Mouse (Mus musculus): Measurements from ENCODE around the gene Lrrc29. TPM values are rescaled to one million over a fixed set of nuclear protein-coding genes. Genes with fewer than 3 reads are reported as not detected.

The Lrrc29 gene
- polyA plus RNA-seq, 1 experiment from 2014 or later: 0.83 TPM

DNA sequence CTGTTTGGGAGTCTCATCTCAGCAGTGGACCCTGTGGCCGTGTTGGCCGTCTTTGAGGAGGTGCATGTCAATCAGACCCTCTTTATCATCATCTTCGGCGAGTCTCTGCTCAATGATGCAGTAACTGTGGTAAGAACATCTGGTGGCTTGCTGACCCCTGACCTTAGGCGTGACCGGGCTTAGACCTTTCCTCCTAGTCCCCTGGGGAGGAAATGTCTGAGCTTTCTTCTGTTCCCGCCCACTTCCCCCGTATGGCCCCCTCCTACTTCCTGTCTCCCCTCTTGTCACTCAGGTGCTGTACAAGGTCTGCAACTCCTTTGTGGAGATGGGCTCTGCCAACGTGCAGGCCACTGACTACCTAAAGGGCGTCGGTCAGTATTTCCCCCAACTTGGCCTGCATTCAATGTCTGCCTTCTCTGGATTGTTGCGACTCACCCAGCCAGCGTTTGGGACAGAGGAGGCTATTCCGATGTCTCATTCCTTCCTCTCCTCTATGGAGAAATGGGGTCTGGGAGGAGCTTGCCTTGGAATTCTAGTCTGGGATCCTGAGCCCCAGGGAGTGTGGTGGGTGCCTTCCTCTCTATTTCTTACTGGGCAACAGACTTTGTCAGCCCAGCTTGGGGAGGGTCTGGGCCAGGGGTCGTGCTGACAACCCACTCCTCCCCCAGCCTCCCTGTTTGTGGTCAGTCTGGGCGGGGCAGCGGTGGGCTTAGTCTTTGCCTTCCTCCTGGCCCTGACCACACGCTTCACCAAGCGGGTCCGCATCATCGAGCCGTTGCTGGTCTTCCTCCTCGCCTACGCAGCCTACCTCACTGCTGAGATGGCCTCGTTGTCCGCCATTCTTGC is 29.3 kb upstream of the Lrrc29 start:
- in situ Hi-C loops (cut with MboI; ENCODE audit: low pct_unique_long_range_greater_than_20kb): no loop called here
- no peak for TF ChIP-seq CTCF (IDR thresholded peaks at IDR 0.05)
- CTCF ChIA-PET: interaction anchor here (1.3 kb wide), 1 partner anchor 18 kb away, joined by 3 read pairs; the partner anchor contains the start of gene Plekhg4
- no peaks in the 10 kb centered on the region for H3K27me3 ChIP-seq
- POLR2A ChIA-PET: no interaction called here
- ATAC-seq (no peak), DNase-seq (ENCODE audit: low read depth, low spot score) (no peak)

DNA sequence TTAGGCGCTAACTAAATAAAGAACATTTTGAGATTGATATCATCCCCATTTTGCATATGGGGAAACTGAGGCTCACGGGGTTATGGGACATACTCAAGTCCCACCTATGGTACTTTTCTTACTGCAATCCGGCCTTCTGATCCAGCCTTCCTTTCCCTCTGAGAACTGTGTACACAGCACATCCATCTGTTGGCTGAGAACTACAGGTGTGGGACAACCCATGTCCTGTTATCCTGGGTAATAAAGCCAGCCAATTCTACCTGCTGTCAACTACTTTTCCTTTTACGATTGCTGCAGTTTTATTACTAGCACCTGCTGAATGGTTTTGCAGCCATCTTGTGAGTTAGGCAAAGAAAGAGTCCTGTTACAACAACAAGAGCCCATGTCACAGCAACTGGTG is 28.5 kb upstream of the Lrrc29 start:
- no peak for ATAC-seq
- CTCF ChIA-PET: interaction anchor here (1.3 kb wide), 2 partner anchors 19 to 30 kb away, joined by 3 read pairs; partner anchors contain the start of gene Plekhg4
- in situ Hi-C loops (cut with MboI; ENCODE audit: low pct_unique_long_range_greater_than_20kb): no loop called here
- POLR2A ChIA-PET: no interaction called here
- no peak for TF ChIP-seq CTCF (IDR thresholded peaks at IDR 0.05)
- DNase-seq (ENCODE audit: low read depth, low spot score): no peak
- H3K27me3 ChIP-seq: no peaks in the 10 kb centered on the region

DNA sequence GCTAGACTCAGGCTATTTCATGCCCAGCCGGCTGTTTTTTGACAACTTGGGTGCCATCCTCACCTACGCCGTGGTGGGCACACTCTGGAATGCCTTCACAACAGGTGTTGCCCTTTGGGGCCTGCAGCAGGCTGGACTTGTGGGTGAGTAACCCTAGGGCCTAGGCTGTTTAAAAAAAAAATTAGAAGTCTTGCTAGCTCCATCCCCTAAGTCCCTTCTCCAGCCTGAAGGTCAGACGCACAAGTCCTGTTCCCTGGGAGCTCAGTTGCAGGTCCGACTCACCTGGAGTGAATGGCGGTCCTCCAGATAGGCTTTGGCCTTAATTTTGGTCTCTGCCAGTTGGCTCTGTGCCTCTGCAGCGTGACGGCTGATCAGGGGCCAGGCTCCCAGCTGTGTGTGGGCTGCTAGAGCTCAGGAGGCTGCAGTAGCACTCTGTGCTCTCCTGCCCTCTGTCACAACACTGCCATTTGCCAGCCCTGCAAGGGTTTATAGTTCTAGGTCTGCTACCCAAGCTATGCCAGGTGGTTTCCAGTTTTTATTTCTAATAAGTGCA is 27.6 kb upstream of the Lrrc29 start:
- ChIA-PET POLR2A (no interaction called here), CTCF (interaction anchor here (1.3 kb wide), 1 partner anchor 31 kb away, joined by 3 read pairs; no protein-coding TSS in a partner anchor)
- TF ChIP-seq CTCF (IDR thresholded peaks at IDR 0.05): no peak
- DNase-seq (ENCODE audit: low read depth, low spot score): no peak
- no peak for ATAC-seq
- in situ Hi-C loops (cut with MboI; ENCODE audit: low pct_unique_long_range_greater_than_20kb): no loop called here
- no peaks in the 10 kb centered on the region for H3K27me3 ChIP-seq

DNA sequence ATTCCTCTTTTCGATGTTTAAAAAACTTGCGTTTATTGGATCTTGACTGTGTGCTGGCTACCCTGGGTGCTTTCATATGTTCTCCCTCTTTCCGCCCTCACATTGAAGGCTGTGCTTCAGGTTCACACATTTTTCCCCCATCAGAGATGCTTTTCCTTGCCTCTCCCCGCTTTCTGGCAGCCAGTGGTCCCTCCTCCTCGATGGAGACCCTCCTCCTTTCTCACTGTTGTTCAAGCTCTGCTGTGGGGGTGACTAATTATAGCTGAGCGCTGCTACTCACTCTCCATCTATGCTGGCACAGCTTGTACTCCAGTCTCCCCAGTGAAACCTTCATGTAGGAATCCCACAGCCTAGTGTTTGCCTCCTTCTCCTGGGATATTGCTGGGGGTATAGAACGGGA is 24.1 kb upstream of the Lrrc29 start:
- CTCF ChIA-PET: interaction anchor here (1.1 to 1.7 kb wide), 3 partner anchors 10 to 189 kb away, joined by 3 to 9 read pairs (median 4); no protein-coding TSS in a partner anchor
- no peak for DNase-seq (ENCODE audit: low read depth, low spot score)
- H3K27me3 ChIP-seq: no peaks in the 10 kb centered on the region
- POLR2A ChIA-PET: interaction anchor here (0.6 to 1.0 kb wide), 4 partner anchors 12 to 193 kb away, joined by 3 to 4 read pairs (median 4); no protein-coding TSS in a partner anchor
- no peak for ATAC-seq
- in situ Hi-C loops (cut with MboI; ENCODE audit: low pct_unique_long_range_greater_than_20kb): no loop called here
- TF ChIP-seq CTCF (IDR thresholded peaks at IDR 0.05): no peak

DNA sequence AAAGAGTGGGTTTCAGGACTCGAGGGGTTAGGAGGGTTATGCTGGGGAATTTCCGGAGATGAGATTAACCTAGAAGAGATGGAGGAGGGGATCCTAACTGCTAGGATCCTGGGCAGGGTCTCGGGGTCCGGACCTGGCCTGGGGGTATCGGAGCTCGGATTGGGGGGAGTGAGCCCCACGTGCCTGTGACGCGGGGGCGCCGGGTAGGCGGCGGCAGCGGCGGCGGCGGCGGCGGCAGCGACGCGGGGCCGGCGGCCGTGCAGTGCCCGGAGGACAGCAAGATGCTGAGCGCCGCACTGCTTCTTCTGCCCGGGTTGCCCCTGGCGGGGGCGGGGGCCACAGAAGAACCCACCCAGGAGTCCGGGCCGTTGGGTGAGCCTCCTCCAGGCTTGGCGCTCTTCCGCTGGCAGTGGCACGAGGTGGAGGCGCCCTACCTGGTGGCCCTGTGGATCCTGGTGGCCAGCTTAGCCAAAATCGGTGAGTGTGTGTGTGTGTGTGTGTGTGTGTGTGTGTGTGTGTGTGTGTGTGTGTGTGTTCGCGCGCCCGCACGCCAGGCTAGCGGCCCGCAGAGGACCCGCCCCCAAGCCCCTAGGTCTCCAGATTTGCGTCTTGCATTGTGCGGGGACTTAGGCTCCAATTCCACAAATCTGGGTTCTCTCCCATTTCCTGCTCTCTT is 23.2 kb upstream of the Lrrc29 start:
- H3K27me3 ChIP-seq: no peaks in the 10 kb centered on the region
- in situ Hi-C loops (cut with MboI; ENCODE audit: low pct_unique_long_range_greater_than_20kb): no loop called here
- TF ChIP-seq CTCF (IDR thresholded peaks at IDR 0.05): no peak
- ChIA-PET POLR2A (interaction anchor here (0.7 to 1.9 kb wide), 4 partner anchors 11 to 48 kb away, joined by 3 to 7 read pairs (median 4); no protein-coding TSS in a partner anchor), CTCF (interaction anchor here (1.1 to 1.7 kb wide), 5 partner anchors 11 to 190 kb away, joined by 3 to 9 read pairs (median 4); partner anchors contain the start of genes Lrrc29 and Tmem208)
- DNase-seq (ENCODE audit: low read depth, low spot score) (no peak), ATAC-seq (no peak)

DNA sequence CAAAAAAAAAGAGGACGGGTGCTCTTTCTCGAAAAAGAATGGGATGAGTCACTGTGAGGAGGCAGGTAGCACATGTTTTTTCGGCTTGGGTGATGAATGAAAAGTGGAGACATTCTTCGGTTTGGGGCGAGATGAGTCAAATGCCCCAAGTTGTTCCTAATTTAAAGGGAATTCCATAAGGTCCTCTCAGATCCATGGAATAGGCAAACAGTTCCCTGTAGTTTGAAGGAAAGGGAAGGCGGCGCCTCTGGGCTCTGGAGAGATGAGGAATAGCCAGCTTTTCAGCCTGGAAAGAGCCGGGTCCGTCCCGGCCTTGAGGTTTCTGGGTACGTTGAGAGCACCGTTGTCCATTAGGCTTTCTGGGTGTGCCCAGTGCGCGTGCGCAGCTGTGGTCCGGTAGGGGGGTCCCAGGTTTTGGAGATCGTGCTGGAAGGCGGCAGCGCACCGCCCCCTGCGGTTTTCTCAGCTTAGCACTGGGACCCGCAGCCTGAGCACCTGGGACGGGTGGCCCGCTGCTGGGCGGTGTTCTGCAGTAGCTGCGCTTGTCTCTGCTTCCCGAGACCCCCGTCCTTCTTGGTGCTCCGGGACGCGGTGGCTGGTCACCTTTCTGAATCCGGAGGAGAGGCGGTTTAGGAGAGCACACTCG is 22.5 kb upstream of the Lrrc29 start, which contains the start of gene Slc9a5:
Gene Slc9a5 (plus strand): TSS at position 394 of the 646 bp plus-strand sequence.
- DNase-seq (ENCODE audit: low read depth, low spot score) (no peak), ATAC-seq (no peak)
- no peak for TF ChIP-seq CTCF (IDR thresholded peaks at IDR 0.05)
- POLR2A ChIA-PET: interaction anchor here (0.7 to 1.9 kb wide), 3 partner anchors 11 to 49 kb away, joined by 3 to 7 read pairs (median 4); no protein-coding TSS in a partner anchor
- in situ Hi-C loops (cut with MboI; ENCODE audit: low pct_unique_long_range_greater_than_20kb): no loop called here
- CTCF ChIA-PET: interaction anchor here (1.0 to 1.3 kb wide), 4 partner anchors 10 to 49 kb away, joined by 3 to 4 read pairs (median 4); partner anchors contain the start of genes Lrrc29 and Tmem208
- no peaks in the 10 kb centered on the region for H3K27me3 ChIP-seq

DNA sequence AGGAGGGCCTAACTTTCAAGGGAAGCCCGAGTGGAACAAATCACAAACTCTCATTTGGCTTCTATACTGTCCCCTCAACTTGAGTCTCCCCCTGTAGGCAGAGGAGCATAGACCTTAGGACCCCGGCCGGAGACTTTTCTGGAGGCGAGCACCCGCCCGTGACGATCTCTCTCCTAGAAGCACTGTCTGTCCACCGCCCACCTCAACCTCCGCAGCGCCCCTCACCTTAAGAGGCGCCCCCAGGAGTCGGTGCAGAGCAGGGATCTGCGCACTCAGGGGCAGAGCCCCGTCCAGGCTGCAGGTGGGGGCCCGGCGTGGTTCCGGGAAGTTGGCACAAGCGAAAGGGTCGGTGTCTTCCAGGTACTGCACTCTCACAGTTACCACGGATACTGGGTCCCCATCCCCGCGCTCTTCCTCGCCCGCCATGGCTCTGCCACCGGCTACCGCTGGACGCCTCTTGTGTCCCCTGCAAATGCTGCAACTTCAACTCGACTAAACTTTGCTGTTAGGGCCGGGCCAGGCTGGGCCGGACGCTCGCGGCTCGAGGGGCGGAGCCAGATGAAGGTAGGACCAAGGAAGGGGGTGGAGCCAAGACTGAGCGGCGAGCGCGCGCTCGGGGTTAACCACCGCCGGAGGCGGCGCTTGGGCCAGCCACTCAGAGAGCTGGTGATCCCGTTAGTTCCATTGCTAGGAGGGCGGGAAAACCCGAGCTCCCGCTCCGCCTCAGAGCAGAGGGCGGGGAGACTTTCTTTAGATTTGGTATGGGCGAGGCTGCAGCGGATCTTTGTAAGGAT is 21.5 kb upstream of the Lrrc29 start, which contains the start of gene Fhod1:
Gene Fhod1 (minus strand): TSS at position 526 of the 794 bp plus-strand sequence.
- peak; percentile 71 for ATAC-seq
- ChIA-PET POLR2A (interaction anchor here (0.6 to 1.9 kb wide), 2 partner anchors 19 to 20 kb away, joined by 5 to 7 read pairs; no protein-coding TSS in a partner anchor), CTCF (interaction anchor here (1.0 to 1.3 kb wide), 4 partner anchors 9 to 50 kb away, joined by 3 to 4 read pairs (median 4); partner anchors contain the start of genes Lrrc29 and Tmem208)
- TF ChIP-seq CTCF (IDR thresholded peaks at IDR 0.05): no peak
- in situ Hi-C loops (cut with MboI; ENCODE audit: low pct_unique_long_range_greater_than_20kb): no loop called here
- peak; percentile 79 for DNase-seq (ENCODE audit: low read depth, low spot score)
- no peaks in the 10 kb centered on the region for H3K27me3 ChIP-seq

DNA sequence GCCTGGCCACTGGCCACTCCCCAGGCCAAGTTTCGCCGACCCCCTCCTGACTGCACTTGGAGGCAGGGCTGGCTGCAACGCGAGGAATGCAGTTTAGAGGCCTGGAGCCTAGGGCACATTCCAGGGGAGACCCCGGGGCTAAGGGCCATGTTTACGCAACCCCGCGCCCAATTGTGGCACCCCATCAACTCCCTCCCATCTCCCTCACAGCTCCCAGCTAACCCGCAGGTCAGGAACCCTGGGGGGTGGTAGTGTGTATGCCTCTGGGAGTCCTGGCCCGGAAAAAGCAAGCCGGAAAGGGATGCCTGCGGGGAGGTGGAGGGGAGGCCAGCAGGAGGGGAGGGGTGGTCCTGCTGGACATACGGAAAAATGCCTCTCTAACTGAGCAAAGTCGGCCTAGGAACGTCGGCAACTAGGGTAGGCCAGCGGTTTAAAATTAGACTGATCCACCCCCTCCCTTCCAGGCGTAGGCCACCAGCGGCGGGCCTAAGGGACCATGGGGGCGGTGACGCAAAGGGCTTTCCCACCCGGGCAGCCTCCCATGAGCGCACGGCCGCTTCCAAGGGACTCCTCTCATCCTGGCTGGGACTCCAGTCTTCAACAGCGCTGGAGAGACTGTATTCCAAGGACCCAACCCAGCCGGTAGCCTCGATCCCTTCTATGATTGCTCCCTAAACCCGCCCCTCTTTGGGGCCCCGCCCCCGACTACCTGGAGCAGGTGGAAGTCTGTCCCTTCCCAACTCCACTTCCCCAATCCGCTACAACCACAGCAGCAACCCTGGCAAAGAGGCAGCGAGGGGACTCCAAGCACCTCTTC is 20.7 kb upstream of the Lrrc29 start:
- TF ChIP-seq CTCF (IDR thresholded peaks at IDR 0.05): no peak
- H3K27me3 ChIP-seq: no peaks in the 10 kb centered on the region
- ChIA-PET CTCF (no interaction called here), POLR2A (interaction anchor here (0.6 to 9.0 kb wide), 3 partner anchors 18 to 98 kb away, joined by 3 to 52 read pairs (median 3); partner anchors contain the start of genes E2f4, Lrrc29 and Tmem208)
- no peak for DNase-seq (ENCODE audit: low read depth, low spot score)
- in situ Hi-C loops (cut with MboI; ENCODE audit: low pct_unique_long_range_greater_than_20kb): no loop called here
- peak; percentile 24 for ATAC-seq

Measured in Patski (cell line).